Mouse (Mus musculus): ENCODE data around the gene Ankrd44.

DNA sequence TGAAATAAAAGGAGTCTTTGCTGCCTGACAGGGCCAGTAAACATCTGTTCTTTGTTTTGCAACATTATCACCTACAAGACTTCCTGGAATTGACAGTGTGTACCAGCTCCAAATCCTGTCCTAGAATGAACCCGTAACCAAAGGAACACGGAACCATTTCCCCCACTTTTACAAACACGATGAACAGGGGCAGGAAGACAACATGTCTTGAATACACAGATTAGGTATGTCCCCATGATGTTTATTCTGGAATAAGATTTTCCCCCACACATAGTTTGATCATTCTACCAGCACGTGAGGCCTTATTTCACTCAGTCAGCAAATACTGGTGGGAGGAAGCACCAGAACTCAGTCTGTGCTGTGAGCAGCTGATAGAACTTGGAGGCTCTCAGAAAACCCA, 241.9 kb downstream of the Ankrd44 start:
- TF ChIP-seq POLR2A (IDR thresholded peaks at IDR 0.05; ENCODE audit: insufficient read depth, low read depth, low read length) (peak; percentile 42; the same call in 1 of the 2 replicates), CTCF (IDR thresholded peaks at IDR 0.05) (no peak), EP300 (IDR thresholded peaks at IDR 0.05; ENCODE audit: insufficient read depth, low read depth, low read length) (0 out of 2 replicates have a peak, but pooled peaks have one; percentile 36)

Measured in heart, adult 2 months (tissue).